Mouse (Mus musculus) 416B (cell line): ENCODE measurements around the gene Far1.

ENCODE experiments used
- DNase-seq: peaks from one replicate; pipeline ENCODE4 v3.0.0; 2011; ENCODE audit warnings: low read depth

Far1 gene

DNA sequence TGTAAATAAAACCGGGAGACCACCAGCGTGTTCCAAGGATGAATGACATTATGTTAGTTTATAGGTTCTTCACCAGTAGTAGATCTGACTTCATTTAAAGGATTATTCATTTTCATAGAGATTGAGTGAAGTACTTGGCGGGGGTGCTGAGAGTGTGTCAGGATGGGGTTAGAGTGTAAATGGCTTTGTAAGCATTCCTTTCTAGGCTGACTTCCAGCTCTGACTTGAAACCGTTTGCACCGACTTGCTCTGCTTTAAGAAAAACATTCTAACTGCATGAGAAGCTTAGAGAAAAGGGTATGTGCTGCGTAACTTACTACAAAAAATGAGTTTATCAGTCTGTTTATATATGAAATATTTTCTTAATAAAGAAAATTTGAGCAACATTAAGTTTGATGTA, 57.5 kb downstream of the Far1 start:
- DNase-seq: no peak

- peak; percentile 42 for DNase-seq
Measured at GRCm38 (mm10) chr7:113572741-113573140, 59.1 kb downstream of the Far1 start.

- DNase-seq: no peak
Measured at GRCm38 (mm10) chr7:113582111-113582510, 68.5 kb downstream of the Far1 start.

GRCm38 (mm10) chr7:113589211-113589610, 75.6 kb downstream of the Far1 start:
- DNase-seq: no peak

GRCm38 (mm10) chr7:113590330-113590729, 76.7 kb downstream of the Far1 start:
- no peak for DNase-seq

- DNase-seq: no peak
Measured at GRCm38 (mm10) chr7:113591084-113591483, 77.5 kb downstream of the Far1 start.

GRCm38 (mm10) chr7:113591557-113592354, 78.1 kb downstream of the Far1 start:
- DNase-seq: no peak

DNA sequence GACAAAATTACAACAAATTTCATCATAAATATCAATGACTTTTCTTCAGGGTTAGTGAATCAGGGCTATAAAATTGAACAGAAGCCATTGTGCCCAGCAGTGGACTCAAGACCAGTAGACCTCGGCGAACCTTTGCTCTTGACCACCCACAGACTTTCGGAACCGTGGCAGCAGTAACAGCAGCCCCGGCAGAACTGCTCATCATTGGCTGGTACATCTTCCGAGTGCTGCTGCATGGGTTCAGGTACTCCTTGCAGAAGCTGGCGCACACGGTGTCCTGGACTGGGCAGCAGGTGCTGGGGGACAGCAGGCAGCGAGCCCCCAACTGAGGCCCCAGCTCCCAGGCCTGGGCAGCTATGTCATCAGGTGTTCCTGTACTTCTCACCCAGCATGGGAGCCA, 79.1 kb downstream of the Far1 start:
- no peak for DNase-seq

DNA sequence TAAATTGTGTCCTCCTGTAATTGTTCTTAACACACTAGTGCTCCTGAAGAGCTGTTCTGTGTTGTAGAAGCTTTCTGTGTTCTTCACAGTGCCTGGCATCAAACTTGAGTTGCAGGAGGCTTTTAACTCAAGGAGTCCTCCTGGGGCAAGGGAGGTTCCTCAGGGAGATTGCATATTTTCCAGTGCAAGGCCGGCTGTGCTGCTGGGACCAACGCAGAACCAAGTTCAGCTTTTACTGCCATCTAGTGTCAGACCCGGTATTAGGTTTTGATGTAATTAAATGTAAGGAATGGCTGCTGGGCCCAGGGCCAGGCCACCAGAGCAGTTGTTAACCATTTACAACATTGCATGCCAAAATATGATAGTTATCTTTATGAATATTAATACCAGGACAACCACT, 80.7 kb downstream of the Far1 start:
- DNase-seq: peak; percentile 77

GRCm38 (mm10) chr7:113597231-113597630, 83.6 kb downstream of the Far1 start:
- DNase-seq: no peak

GRCm38 (mm10) chr7:113601803-113602202, 88.2 kb downstream of the Far1 start:
- DNase-seq: no peak

DNA sequence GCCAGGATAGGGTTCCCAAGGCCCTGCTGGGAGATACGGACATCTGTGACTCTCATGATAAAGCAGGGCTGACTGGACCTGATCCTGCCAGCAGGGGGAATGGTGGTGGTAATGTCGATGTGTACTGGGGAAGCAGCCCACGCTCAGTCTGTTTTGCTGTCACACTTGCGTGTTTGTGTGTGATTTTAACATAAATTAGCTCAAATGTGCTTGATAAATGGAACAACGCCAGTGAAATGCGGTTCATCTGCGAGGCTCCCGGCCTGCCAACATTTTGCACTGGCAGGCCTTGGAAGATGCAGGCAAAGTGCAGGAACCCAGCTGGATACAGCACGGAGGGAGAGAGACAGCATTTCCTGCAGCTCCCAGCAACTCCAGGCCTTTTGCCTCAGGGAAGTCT, 94.3 kb downstream of the Far1 start:
- no peak for DNase-seq

GRCm38 (mm10) chr7:113609027-113609705, 95.5 kb downstream of the Far1 start:
- peak; percentile 71 for DNase-seq

DNA sequence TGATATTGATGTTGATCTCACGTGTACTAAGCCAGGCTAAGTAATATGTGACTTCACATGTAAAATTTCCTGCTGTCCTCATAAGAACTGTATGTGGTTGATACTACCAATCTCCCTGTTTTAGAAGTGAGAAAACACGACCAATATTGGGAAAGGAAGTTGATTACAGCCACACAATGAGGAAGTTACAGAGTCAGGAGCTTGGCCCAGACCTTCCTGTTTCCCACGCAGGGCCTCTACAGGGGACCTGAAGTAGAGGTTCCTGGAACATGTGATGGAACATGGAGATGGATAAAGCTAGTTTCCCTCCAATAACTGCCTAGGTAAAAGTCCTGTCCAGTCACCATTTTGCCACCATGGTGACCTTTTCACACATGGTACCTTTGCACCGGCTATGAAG, 99.0 kb downstream of the Far1 start:
- DNase-seq: peak; percentile 34

GRCm38 (mm10) chr7:113614198-113614927, 100.7 kb downstream of the Far1 start:
- DNase-seq: no peak

GRCm38 (mm10) chr7:113619166-113619565, 105.5 kb downstream of the Far1 start:
- DNase-seq: no peak

DNA sequence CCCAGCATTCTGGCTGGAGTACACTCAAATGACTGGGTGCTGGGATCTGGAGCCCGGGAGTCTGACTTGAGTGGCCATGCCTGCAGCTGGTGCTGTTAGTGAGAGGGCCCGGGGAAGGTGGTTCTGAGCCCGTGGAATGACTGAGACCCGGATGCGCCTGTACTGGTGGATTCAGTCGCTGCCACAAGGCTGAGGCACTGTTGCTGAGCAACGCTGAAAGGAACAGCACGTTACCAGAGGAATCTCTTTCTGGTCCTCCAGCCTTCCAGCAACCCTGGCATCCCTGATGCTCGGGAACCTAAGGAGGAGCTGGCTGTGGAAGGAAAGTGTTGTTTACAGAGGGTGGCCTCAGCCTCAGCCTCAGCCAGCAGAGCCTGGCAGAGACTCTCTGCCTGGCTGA, 106.1 kb downstream of the Far1 start:
- DNase-seq: no peak
